Mouse (Mus musculus): ENCODE measurements at regions not wholly inside any gene's neighbourhood (a gene's known extent, or its start where the extent isn't known, plus 50 kb on each side); places are given as distances from the start of the nearest gene placed in this dataset.

GRCm38 (mm10) chr16:49358404-49358803 is 301.1 kb downstream of the Myh15 start:
- Histone ChIP-seq H3K9me3 (ENCODE audit: low read length) (no peaks in the 10 kb centered on the region), H3K9ac (no peak overlapping the region), H3K4me1 (ENCODE audit: insufficient read depth) (no peaks in the 10 kb centered on the region), H3K27me3 (ENCODE audit: insufficient read depth, low read length) (no peaks in the 10 kb centered on the region), H3K36me3 (ENCODE audit: insufficient read depth) (no peaks in the 10 kb centered on the region), H3K4me2 (ENCODE audit: low read depth) (no peak overlapping the region), H3K4me3 (ENCODE audit: low read depth, low read length) (no peak overlapping the region), H3K27ac (ENCODE audit: low read depth, low read length) (no peak overlapping the region)
- TF ChIP-seq CTCF (IDR thresholded peaks at IDR 0.05; ENCODE audit: low read depth) = no peak
- DNase-seq = no peak
- peak; percentile 67 for ATAC-seq
- WGBS = 62% methylated on average over 3 of the region's 3 CpGs

- H3K9me3 ChIP-seq (ENCODE audit: low read length) = no peaks in the 10 kb centered on the region
- H3K27me3 ChIP-seq (ENCODE audit: insufficient read depth, low read length) = no peaks in the 10 kb centered on the region
- H3K36me3 ChIP-seq (ENCODE audit: insufficient read depth) = no peaks in the 10 kb centered on the region
- H3K9ac ChIP-seq = no peak overlapping the region
- DNase-seq = no peak
- no peaks in the 10 kb centered on the region for H3K4me1 ChIP-seq (ENCODE audit: insufficient read depth)
- no peak overlapping the region for H3K4me3 ChIP-seq (ENCODE audit: low read depth, low read length)
- 83% methylated on average over 1 of the region's 1 CpGs for WGBS
- H3K4me2 ChIP-seq (ENCODE audit: low read depth) = no peak overlapping the region
- no peak for ATAC-seq
- no peak for TF ChIP-seq CTCF (IDR thresholded peaks at IDR 0.05; ENCODE audit: low read depth)
- H3K27ac ChIP-seq (ENCODE audit: low read depth, low read length) = no peak overlapping the region
Observed at GRCm38 (mm10) chr16:49361731-49362130, 304.4 kb downstream of the Myh15 start.

- ATAC-seq (peak; percentile 47), DNase-seq (no peak)
- 75% methylated on average over 9 of the region's 9 CpGs for WGBS
- Histone ChIP-seq H3K4me2 (ENCODE audit: low read depth) (no peak overlapping the region), H3K4me3 (ENCODE audit: low read depth, low read length) (no peak overlapping the region), H3K9me3 (ENCODE audit: low read length) (no peaks in the 10 kb centered on the region), H3K27me3 (ENCODE audit: insufficient read depth, low read length) (no peaks in the 10 kb centered on the region), H3K36me3 (ENCODE audit: insufficient read depth) (no peaks in the 10 kb centered on the region), H3K4me1 (ENCODE audit: insufficient read depth) (no peaks in the 10 kb centered on the region), H3K27ac (ENCODE audit: low read depth, low read length) (no peak overlapping the region), H3K9ac (no peak overlapping the region)
- no peak for TF ChIP-seq CTCF (IDR thresholded peaks at IDR 0.05; ENCODE audit: low read depth)
Observed at GRCm38 (mm10) chr16:49369450-49369849, 312.2 kb downstream of the Myh15 start.

- Histone ChIP-seq H3K4me2 (ENCODE audit: low read depth) (no peak overlapping the region), H3K4me1 (ENCODE audit: insufficient read depth) (no peaks in the 10 kb centered on the region; the same call in 1 of the 2 replicates), H3K36me3 (ENCODE audit: insufficient read depth) (no peaks in the 10 kb centered on the region), H3K27ac (ENCODE audit: low read depth, low read length) (no peak overlapping the region), H3K9ac (no peak overlapping the region), H3K4me3 (ENCODE audit: low read depth, low read length) (no peak overlapping the region), H3K27me3 (ENCODE audit: insufficient read depth, low read length) (no peaks in the 10 kb centered on the region), H3K9me3 (ENCODE audit: low read length) (no peaks in the 10 kb centered on the region)
- DNase-seq = no peak
- 72% methylated on average over 4 of the region's 4 CpGs for WGBS
- TF ChIP-seq CTCF (IDR thresholded peaks at IDR 0.05; ENCODE audit: low read depth) = no peak
- no peak for ATAC-seq
Observed at GRCm38 (mm10) chr16:49375108-49375507, 317.8 kb downstream of the Myh15 start.

- Histone ChIP-seq H3K4me3 (ENCODE audit: low read depth, low read length) (no peak overlapping the region), H3K4me2 (ENCODE audit: low read depth) (no peak overlapping the region), H3K27me3 (ENCODE audit: insufficient read depth, low read length) (no peaks in the 10 kb centered on the region), H3K27ac (ENCODE audit: low read depth, low read length) (no peak overlapping the region), H3K9me3 (ENCODE audit: low read length) (no peaks in the 10 kb centered on the region), H3K4me1 (ENCODE audit: insufficient read depth) (no peaks in the 10 kb centered on the region; the same call in 1 of the 2 replicates), H3K9ac (no peak overlapping the region), H3K36me3 (ENCODE audit: insufficient read depth) (no peaks in the 10 kb centered on the region)
- DNase-seq = peak; percentile 38
- no peak for TF ChIP-seq CTCF (IDR thresholded peaks at IDR 0.05; ENCODE audit: low read depth)
- ATAC-seq = peak; percentile 60
Observed at GRCm38 (mm10) chr16:49378917-49379473, 320.0 kb upstream of the Ift57 start.

GRCm38 (mm10) chr16:49388135-49388534 is 310.9 kb upstream of the Ift57 start:
- no peak for TF ChIP-seq CTCF (IDR thresholded peaks at IDR 0.05; ENCODE audit: low read depth)
- H3K27ac ChIP-seq (ENCODE audit: low read depth, low read length) = no peak overlapping the region
- H3K9me3 ChIP-seq (ENCODE audit: low read length) = no peaks in the 10 kb centered on the region
- no peaks in the 10 kb centered on the region for H3K36me3 ChIP-seq (ENCODE audit: insufficient read depth)
- no peaks in the 10 kb centered on the region for H3K27me3 ChIP-seq (ENCODE audit: insufficient read depth, low read length)
- WGBS = 73% methylated on average over 4 of the region's 4 CpGs
- ATAC-seq (peak; percentile 32; the same call in 1 of the 2 replicates), DNase-seq (no peak)
- H3K4me1 ChIP-seq (ENCODE audit: insufficient read depth) = no peaks in the 10 kb centered on the region
- no peak overlapping the region for H3K4me3 ChIP-seq (ENCODE audit: low read depth, low read length)
- H3K4me2 ChIP-seq (ENCODE audit: low read depth) = no peak overlapping the region
- no peak overlapping the region for H3K9ac ChIP-seq

- DNase-seq = peak; percentile 21
- no peak for TF ChIP-seq CTCF (IDR thresholded peaks at IDR 0.05; ENCODE audit: low read depth)
- Histone ChIP-seq H3K4me1 (ENCODE audit: insufficient read depth) (no peaks in the 10 kb centered on the region), H3K36me3 (ENCODE audit: insufficient read depth) (no peaks in the 10 kb centered on the region), H3K27me3 (ENCODE audit: insufficient read depth, low read length) (no peaks in the 10 kb centered on the region), H3K4me2 (ENCODE audit: low read depth) (0 out of 2 replicates have a peak overlapping the region, but pooled peaks have one; percentile 8), H3K9me3 (ENCODE audit: low read length) (no peaks in the 10 kb centered on the region), H3K27ac (ENCODE audit: low read depth, low read length) (0 out of 2 replicates have a peak overlapping the region, but pooled peaks have one; percentile 29), H3K4me3 (ENCODE audit: low read depth, low read length) (no peak overlapping the region), H3K9ac (no peak overlapping the region)
- 24% methylated on average over 16 of the region's 16 CpGs for WGBS
- ATAC-seq = peak; percentile 78
Observed at GRCm38 (mm10) chr16:49407956-49408795, 290.9 kb upstream of the Ift57 start.

Data from forebrain, postnatal 0 days (tissue).